Mouse (Mus musculus): ENCODE measurements around the gene Enkd1.

DNA sequence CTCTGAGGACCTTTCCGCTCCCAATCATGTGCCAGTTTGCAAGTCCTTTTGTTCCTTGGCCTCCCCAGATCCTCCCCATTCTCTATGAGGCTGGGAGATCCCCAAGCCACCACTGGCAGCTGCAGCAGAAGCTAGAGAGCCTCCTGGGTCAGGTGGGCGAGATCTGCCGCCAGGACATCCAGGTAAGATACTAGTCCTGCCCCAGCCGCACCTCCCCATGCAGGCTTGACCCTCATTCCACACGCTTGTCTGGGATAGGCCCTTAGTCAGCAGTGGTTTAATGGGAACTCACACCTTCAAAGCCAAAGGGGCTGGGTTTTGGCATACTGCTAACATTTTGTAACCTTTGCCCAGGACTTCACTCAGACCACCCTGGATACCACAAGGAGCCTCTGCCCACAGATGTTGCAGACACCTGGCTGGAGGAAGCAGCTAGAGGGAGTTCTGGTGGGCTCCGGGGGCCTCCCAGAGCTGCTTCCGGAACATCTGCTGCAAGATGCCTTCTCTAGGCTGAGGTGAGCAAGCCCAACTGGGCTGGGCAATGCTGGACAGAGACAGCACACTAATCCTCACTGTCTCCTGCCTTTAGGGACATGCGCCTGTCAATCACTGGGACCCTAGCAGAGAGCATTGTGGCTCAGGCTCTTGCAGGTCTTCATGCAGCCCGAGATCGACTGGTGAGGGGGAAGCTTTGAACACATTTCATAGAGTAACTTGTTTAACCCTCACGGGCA lies 15.4 kb downstream of the Enkd1 start:
- TF ChIP-seq EP300 (IDR thresholded peaks at IDR 0.05), result no peak
- TF ChIP-seq CTCF (IDR thresholded peaks at IDR 0.05), result no peak
